Mouse (Mus musculus) lung, postnatal 25 days (tissue): ENCODE measurements at regions not wholly inside any gene's neighbourhood (a gene's known extent, or its start where the extent isn't known, plus 50 kb on each side); places are given as distances from the start of the nearest gene placed in this dataset.

Experiments
- DNase-seq: peaks from one replicate; pipeline ENCODE4 v3.0.0; 2022; ENCODE audit warnings: low spot score

- no peak for DNase-seq
Observed at GRCm38 (mm10) chr3:132237344-132237743, 152.3 kb downstream of the Dkk2 start.

GRCm38 (mm10) chr3:132257834-132258233 is 172.7 kb downstream of the Dkk2 start:
- no peak for DNase-seq

- DNase-seq: no peak
Observed at GRCm38 (mm10) chr3:132269641-132270040, 184.5 kb downstream of the Dkk2 start.

- no peak for DNase-seq
Observed at GRCm38 (mm10) chr3:132274786-132275185, 189.7 kb downstream of the Dkk2 start.

- DNase-seq: no peak
Observed at GRCm38 (mm10) chr3:132277771-132278170, 192.7 kb downstream of the Dkk2 start.

GRCm38 (mm10) chr3:132287714-132288113 is 202.6 kb downstream of the Dkk2 start:
- no peak for DNase-seq

GRCm38 (mm10) chr3:132326961-132327360 is 241.9 kb downstream of the Dkk2 start:
- DNase-seq: no peak

- no peak for DNase-seq
Observed at GRCm38 (mm10) chr3:132343625-132344024, 258.5 kb downstream of the Dkk2 start.

- DNase-seq: no peak
Observed at GRCm38 (mm10) chr3:132345856-132346255, 260.8 kb downstream of the Dkk2 start.

GRCm38 (mm10) chr3:132349602-132350001 is 264.5 kb downstream of the Dkk2 start:
- no peak for DNase-seq

- no peak for DNase-seq
Observed at GRCm38 (mm10) chr3:132353204-132353603, 268.1 kb downstream of the Dkk2 start.

GRCm38 (mm10) chr3:132359596-132359995 is 270.0 kb upstream of the Gimd1 start:
- DNase-seq: no peak

GRCm38 (mm10) chr3:132375579-132375978 is 254.0 kb upstream of the Gimd1 start:
- no peak for DNase-seq

GRCm38 (mm10) chr3:132417742-132418141 is 211.9 kb upstream of the Gimd1 start:
- DNase-seq: no peak

- no peak for DNase-seq
Observed at GRCm38 (mm10) chr3:132425819-132426671, 203.6 kb upstream of the Gimd1 start.

GRCm38 (mm10) chr3:132427244-132427643 is 202.4 kb upstream of the Gimd1 start:
- DNase-seq: no peak

GRCm38 (mm10) chr3:132428148-132428547 is 201.5 kb upstream of the Gimd1 start:
- no peak for DNase-seq

GRCm38 (mm10) chr3:132431805-132432204 is 197.8 kb upstream of the Gimd1 start:
- DNase-seq: no peak

GRCm38 (mm10) chr3:132441226-132441625 is 188.4 kb upstream of the Gimd1 start:
- no peak for DNase-seq

- no peak for DNase-seq
Observed at GRCm38 (mm10) chr3:132453927-132454326, 175.7 kb upstream of the Gimd1 start.

GRCm38 (mm10) chr3:132462348-132462959 is 167.2 kb upstream of the Gimd1 start:
- DNase-seq: no peak

- DNase-seq: no peak
Observed at GRCm38 (mm10) chr3:132471070-132471469, 158.6 kb upstream of the Gimd1 start.

GRCm38 (mm10) chr3:132477768-132478167 is 151.9 kb upstream of the Gimd1 start:
- DNase-seq: no peak

GRCm38 (mm10) chr3:132479275-132479674 is 150.3 kb upstream of the Gimd1 start:
- DNase-seq: no peak
